Mouse (Mus musculus) liver, embryonic 11.5 days (tissue): ENCODE data around the gene Glod4. TPM values are rescaled to one million over a fixed set of nuclear protein-coding genes. Genes with fewer than 3 reads are reported as not detected.

Source experiments
- ATAC-seq: fragments of 200-750 bp; cut with Nextera tagmentation; replicated peaks from 2 replicates; pipeline ENCODE4 v1.8.0; 2017; ENCODE audit warnings: moderate number of reproducible peaks, mild to moderate bottlenecking, moderate TSS enrichment, moderate library complexity; ENCODE audit not compliant: low FRiP score
- DNase-seq: peaks from one replicate; pipeline ENCODE4 v3.0.0-alpha.2; 2017; ENCODE audit warnings: low spot score
- H3K27ac ChIP-seq: fragments of 300-500 bp; sonication (generic); 2 replicates; pipeline ENCODE4 v1.5.1; 2014; ENCODE audit warnings: mild to moderate bottlenecking, low read depth, low read length, control low read depth
- H3K27me3 ChIP-seq: fragments of 300-500 bp; sonication (generic); replicated peaks from 2 replicates; pipeline ENCODE4 v1.6.1; 2014; ENCODE audit warnings: low read length, mixed read lengths; ENCODE audit not compliant: control insufficient read depth, insufficient read depth
- H3K36me3 ChIP-seq: fragments of 300-500 bp; sonication (generic); 2 replicates; pipeline ENCODE4 v1.6.1; 2014; ENCODE audit warnings: mild to moderate bottlenecking, low read length, moderate library complexity, mixed read lengths; ENCODE audit not compliant: control insufficient read depth, insufficient read depth
- H3K4me1 ChIP-seq: fragments of 300-500 bp; sonication (generic); replicated peaks from 2 replicates; pipeline ENCODE4 v1.6.1; 2014; ENCODE audit warnings: low read length, mixed read lengths; ENCODE audit not compliant: control insufficient read depth, insufficient read depth
- H3K4me2 ChIP-seq: fragments of 300-500 bp; sonication (generic); 2 replicates; pipeline ENCODE4 v1.6.1; 2014; ENCODE audit warnings: mild to moderate bottlenecking, control low read depth, moderate library complexity
- H3K4me3 ChIP-seq: fragments of 300-500 bp; sonication (generic); 2 replicates; pipeline ENCODE4 v1.5.1; 2014; ENCODE audit warnings: low read depth, low read length, control low read depth
- H3K9ac ChIP-seq: fragments of 300-500 bp; sonication (generic); 2 replicates; pipeline ENCODE4 v1.6.1; 2014; ENCODE audit warnings: low read depth, low read length, control low read depth
- H3K9me3 ChIP-seq: fragments of 300-500 bp; sonication (generic); 2 replicates; pipeline ENCODE4 v1.6.1; 2016; ENCODE audit warnings: low read length, inconsistent platforms, mixed read lengths; ENCODE audit not compliant: control insufficient read depth
- WGBS: fragments of 180-500 bp; shearing (Covaris S2); extraction: QIAGEN DNeasy Blood & Tissue Kit; methylation state at CpG from one replicate; pipeline ENCODE4 v1.1.7; 2014; 5-methylcytosine and 5-hydroxymethylcytosine counted together
- polyA plus RNA-seq: library from polyadenylated mRNA; unstranded; fragments of >200 nt; fragmentation: Nextera tagmentation; extraction: Ambion mirVana; gene quantifications from 2 replicates; pipeline ENCODE4 v1.2.1, GENCODE M21; 2014

The Glod4 gene
- polyA plus RNA-seq, 1 experiment from 2014 or later: 137 TPM

- WGBS: 83% methylated on average over 2 of the region's 2 CpGs
- no peaks in the 10 kb centered on the region; the same call in 1 of the 2 replicates for H3K4me1 ChIP-seq
Observed at GRCm38 (mm10) chr11:76154200-76154599, 89.3 kb downstream of the Glod4 start.

DNA sequence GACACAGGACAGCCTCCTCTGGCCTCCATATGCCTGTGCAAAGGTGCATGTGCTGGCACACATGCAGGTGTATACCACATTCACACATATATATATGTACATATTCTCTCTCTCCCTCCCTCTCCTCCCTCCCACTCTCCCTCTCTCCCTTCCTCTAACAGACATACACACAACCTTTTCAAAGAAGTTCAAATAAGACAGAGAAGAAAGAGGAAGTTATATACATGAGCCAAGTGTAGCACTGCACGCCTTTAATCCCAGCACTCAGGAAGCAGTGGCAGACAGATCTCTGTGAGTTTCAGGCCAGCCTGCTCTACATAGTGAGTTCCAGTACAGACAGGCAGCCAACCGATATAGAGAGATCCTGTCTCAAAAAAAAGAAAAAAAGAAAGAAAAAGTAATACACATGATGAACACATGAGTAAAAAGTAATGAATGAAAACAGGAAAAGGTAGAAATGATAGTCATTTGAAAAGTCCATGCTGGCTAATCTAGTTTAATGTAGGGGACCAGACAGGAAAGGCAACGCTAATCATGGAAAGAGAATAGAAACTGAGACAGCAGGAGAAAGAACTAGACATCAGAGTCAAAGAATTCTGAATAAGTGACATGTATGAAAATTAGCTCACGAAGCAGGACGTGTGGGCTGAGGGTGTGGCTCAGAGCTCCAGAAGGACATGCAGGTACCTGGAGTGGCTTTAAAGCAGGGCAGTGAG, 90.1 kb downstream of the Glod4 start:
- WGBS: 72% methylated on average over 5 of the region's 5 CpGs
- Histone ChIP-seq H3K36me3 (no peaks in the 10 kb centered on the region; the same call in 1 of the 2 replicates), H3K9me3 (no peaks in the 10 kb centered on the region), H3K27me3 (no peaks in the 10 kb centered on the region), H3K4me3 (no peak overlapping the region), H3K4me1 (no peaks in the 10 kb centered on the region; the same call in 1 of the 2 replicates), H3K9ac (no peak overlapping the region), H3K27ac (no peak overlapping the region), H3K4me2 (no peak overlapping the region)
- DNase-seq: no peak
- ATAC-seq: no peak

More at GRCm38 (mm10) chr11:76154200-76154599, 89.3 kb downstream of the Glod4 start:
- no peak for DNase-seq
- no peak overlapping the region for H3K9ac ChIP-seq
- H3K27ac ChIP-seq: no peak overlapping the region
- H3K4me2 ChIP-seq: no peak overlapping the region
- H3K9me3 ChIP-seq: no peaks in the 10 kb centered on the region
- no peaks in the 10 kb centered on the region; the same call in 1 of the 2 replicates for H3K36me3 ChIP-seq
- no peaks in the 10 kb centered on the region for H3K27me3 ChIP-seq
- no peak overlapping the region for H3K4me3 ChIP-seq
- no peak for ATAC-seq

DNA sequence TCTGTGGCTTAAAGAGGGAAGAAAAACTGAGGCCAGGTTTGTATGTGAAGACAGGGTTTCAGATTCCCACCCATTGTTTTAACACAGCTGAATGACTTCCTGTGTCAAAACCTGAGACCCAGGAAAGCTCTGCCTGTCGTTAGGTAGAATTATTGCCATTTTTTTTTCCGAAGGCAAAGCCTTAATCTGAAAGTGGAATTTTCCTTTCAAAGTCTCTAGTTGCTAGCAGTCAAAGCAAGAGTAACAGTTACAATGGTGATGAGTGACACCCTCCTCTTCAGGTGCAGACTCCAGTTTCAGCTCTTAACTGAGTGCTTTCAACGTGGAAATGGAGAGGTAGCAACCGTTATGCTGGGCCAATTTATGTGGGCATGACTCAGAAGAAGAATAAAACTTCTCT, 92.5 kb downstream of the Glod4 start:
- Histone ChIP-seq H3K36me3 (no peaks in the 10 kb centered on the region; the same call in 1 of the 2 replicates), H3K4me1 (no peaks in the 10 kb centered on the region; the same call in 1 of the 2 replicates), H3K27ac (no peak overlapping the region), H3K4me3 (no peak overlapping the region), H3K27me3 (no peaks in the 10 kb centered on the region), H3K4me2 (no peak overlapping the region), H3K9me3 (no peaks in the 10 kb centered on the region), H3K9ac (no peak overlapping the region)
- DNase-seq: no peak
- WGBS: 70% methylated on average over 4 of the region's 4 CpGs
- ATAC-seq: no peak

DNA sequence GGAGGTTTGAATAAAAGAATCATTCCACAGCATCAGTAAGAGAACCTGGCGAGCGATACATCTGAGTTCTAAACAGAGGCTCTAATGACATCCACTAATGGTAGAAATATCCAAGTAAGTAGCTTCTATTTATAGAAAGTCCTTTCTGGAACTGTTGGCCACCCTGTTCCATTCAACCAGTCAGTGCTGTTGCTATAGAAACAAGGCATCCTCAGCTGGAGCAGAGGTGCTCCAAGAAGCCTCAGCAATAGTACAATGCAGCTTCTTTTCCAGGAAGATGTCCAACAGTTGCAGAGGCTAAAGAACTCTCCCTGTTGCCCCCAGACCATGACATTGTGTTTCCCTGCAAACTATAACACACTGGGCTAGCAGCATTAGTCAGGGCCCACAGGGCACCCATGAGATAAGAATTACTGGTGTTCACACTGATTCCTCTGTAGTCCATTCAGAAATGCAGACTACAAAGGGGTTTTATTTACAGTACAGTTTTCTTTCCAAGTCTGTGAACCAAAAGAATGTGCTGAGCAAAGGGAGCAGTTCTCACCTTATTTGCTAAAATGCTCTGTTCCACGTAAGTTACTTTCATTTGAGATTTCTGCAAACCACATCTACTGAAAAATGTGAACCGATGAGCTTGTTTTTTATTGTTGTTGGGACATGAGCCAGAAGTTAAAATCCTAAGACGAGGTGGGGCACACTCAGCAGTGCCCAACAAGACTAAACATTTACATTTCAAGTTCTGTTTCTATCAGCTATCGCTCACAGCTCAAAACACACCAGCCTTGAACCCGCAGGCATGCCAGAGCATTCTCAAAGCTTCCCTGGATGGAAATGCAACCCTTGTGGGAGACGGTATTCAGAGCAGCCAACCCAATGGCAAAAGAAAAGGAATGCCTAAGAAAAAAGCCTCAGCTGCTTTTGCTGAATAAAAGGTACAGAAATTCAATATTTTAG, 95.2 kb downstream of the Glod4 start:
- DNase-seq (no peak), ATAC-seq (no peak)
- 87% methylated on average over 8 of the region's 8 CpGs for whole genome bisulfite sequencing
- no peaks in the 10 kb centered on the region for H3K9me3 ChIP-seq
- no peak overlapping the region for H3K27ac ChIP-seq
- no peaks in the 10 kb centered on the region; the same call in 1 of the 2 replicates for H3K36me3 ChIP-seq
- no peak overlapping the region for H3K4me2 ChIP-seq
- H3K9ac ChIP-seq: no peak overlapping the region
- no peaks in the 10 kb centered on the region; the same call in 1 of the 2 replicates for H3K4me1 ChIP-seq
- H3K4me3 ChIP-seq: no peak overlapping the region
- H3K27me3 ChIP-seq: no peaks in the 10 kb centered on the region

GRCm38 (mm10) chr11:76146187-76147010, 97.1 kb downstream of the Glod4 start:
- DNase-seq (no peak), ATAC-seq (no peak)
- no peaks in the 10 kb centered on the region for H3K9me3 ChIP-seq
- no peak overlapping the region for H3K4me2 ChIP-seq
- H3K27ac ChIP-seq: no peak overlapping the region
- no peak overlapping the region for H3K4me3 ChIP-seq
- no peaks in the 10 kb centered on the region for H3K27me3 ChIP-seq
- 86% methylated on average over 8 of the region's 8 CpGs for WGBS
- H3K36me3 ChIP-seq: no peaks in the 10 kb centered on the region
- no peaks in the 10 kb centered on the region; the same call in 1 of the 2 replicates for H3K4me1 ChIP-seq
- H3K9ac ChIP-seq: no peak overlapping the region

GRCm38 (mm10) chr11:76145169-76145568, 98.4 kb downstream of the Glod4 start:
- Histone ChIP-seq H3K4me1 (no peaks in the 10 kb centered on the region; the same call in 1 of the 2 replicates), H3K27ac (no peak overlapping the region), H3K4me2 (no peak overlapping the region), H3K4me3 (no peak overlapping the region), H3K9me3 (no peaks in the 10 kb centered on the region), H3K36me3 (no peaks in the 10 kb centered on the region), H3K27me3 (no peaks in the 10 kb centered on the region), H3K9ac (no peak overlapping the region)
- DNase-seq (no peak), ATAC-seq (no peak)
- 100% methylated on average over 1 of the region's 1 CpGs for WGBS

GRCm38 (mm10) chr11:76144386-76144785, 99.1 kb downstream of the Glod4 start:
- Histone ChIP-seq H3K4me2 (no peak overlapping the region), H3K9me3 (no peaks in the 10 kb centered on the region), H3K27me3 (no peaks in the 10 kb centered on the region), H3K36me3 (no peaks in the 10 kb centered on the region), H3K4me1 (no peaks in the 10 kb centered on the region; the same call in 1 of the 2 replicates), H3K9ac (no peak overlapping the region), H3K27ac (no peak overlapping the region), H3K4me3 (no peak overlapping the region)
- 89% methylated on average over 8 of the region's 8 CpGs for WGBS
- no peak for ATAC-seq
- DNase-seq: no peak

DNA sequence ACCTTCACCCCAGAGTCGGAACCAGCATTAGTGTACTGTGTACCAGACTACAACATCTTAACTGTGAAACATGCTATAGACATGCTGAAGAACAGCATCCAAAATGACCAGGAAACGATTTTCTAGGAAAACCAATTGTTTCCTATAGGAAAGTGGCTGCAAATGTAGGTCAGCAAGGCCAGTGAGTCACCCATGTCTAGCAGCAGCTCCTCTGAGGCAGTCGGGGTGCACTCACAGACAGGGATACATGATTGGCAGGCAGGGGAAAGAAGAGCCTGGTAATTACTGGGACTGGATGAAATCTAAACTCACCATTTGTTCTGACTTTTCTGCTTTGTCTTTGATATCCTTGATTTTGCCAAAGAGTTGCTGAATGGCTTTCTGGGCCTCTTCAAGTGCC, 105.5 kb downstream of the Glod4 start:
- 82% methylated on average over 3 of the region's 3 CpGs for WGBS
- peaks cover 10% of the 10 kb centered on the region for H3K36me3 ChIP-seq
- ATAC-seq: no peak

More for the DNA sequence above, 105.5 kb downstream of the Glod4 start:
- H3K4me2 ChIP-seq: no peak overlapping the region
- H3K27me3 ChIP-seq: no peaks in the 10 kb centered on the region
- no peak for DNase-seq
- no peaks in the 10 kb centered on the region for H3K4me1 ChIP-seq
- H3K27ac ChIP-seq: no peak overlapping the region
- no peak overlapping the region for H3K4me3 ChIP-seq
- H3K9me3 ChIP-seq: no peaks in the 10 kb centered on the region
- no peak overlapping the region for H3K9ac ChIP-seq
